Mouse (Mus musculus): ENCODE measurements around the gene Ube2cbp. TPM values are rescaled to one million over a fixed set of nuclear protein-coding genes. Genes with fewer than 3 reads are reported as not detected.

Ube2cbp gene
- polyA plus RNA-seq, 1 experiment from 2014 or later, result 7.2 TPM

DNA sequence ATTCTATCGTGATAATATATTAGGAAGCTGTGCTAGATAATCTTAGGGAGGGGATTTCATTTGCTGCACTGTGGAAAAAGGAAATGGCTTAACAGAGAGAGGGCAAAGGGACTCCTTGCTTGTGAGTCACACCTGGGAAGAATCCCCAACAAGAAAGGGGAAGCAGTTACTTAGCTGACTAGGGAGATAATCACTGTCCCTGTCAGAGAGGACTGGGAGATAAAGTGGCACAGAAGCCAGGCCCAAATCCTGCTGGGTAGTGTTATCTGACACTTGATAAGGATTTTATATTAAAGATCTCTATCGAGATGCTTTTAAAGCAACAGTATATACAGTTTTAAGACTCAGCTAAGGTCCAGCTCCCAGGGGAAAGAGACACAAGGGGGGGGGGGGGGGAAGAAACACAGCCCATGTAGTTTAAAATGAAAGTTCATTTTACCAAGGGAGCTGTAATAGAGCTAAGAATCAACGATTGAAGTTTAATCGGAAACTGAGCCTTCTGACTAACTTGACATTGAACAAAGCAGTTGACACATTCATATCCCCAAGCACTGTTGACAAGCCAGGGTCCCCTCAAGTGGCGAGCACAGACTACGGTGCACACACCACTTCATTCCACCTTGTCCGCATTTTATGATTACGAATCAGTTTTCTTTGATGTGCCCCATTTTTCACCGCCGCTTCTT is 184.1 kb downstream of the Ube2cbp start:
- no peaks in the 10 kb centered on the region for H3K36me3 ChIP-seq (ENCODE audit: insufficient read depth)
- WGBS, result 47% methylated on average over 10 of the region's 10 CpGs
- DNase-seq (no peak), ATAC-seq (ENCODE audit: insufficient read depth) (no peak)
- H3K4me1 ChIP-seq (ENCODE audit: insufficient read depth), result peaks cover 9% of the 10 kb centered on the region; the same call in 1 of the 2 replicates
- no peak for TF ChIP-seq CTCF (IDR thresholded peaks at IDR 0.05; ENCODE audit: low read depth)
- no peak overlapping the region for H3K9ac ChIP-seq
- no peak overlapping the region for H3K4me3 ChIP-seq (ENCODE audit: low read depth, low read length)
- no peak overlapping the region for H3K4me2 ChIP-seq
- 0 out of 2 replicates have a peak, but pooled peaks cover 2% of the 10 kb centered on the region for H3K9me3 ChIP-seq (ENCODE audit: low read depth, low read length)
- H3K27ac ChIP-seq (ENCODE audit: low read depth), result no peak overlapping the region
- no peaks in the 10 kb centered on the region for H3K27me3 ChIP-seq (ENCODE audit: insufficient read depth, low read length)

DNA sequence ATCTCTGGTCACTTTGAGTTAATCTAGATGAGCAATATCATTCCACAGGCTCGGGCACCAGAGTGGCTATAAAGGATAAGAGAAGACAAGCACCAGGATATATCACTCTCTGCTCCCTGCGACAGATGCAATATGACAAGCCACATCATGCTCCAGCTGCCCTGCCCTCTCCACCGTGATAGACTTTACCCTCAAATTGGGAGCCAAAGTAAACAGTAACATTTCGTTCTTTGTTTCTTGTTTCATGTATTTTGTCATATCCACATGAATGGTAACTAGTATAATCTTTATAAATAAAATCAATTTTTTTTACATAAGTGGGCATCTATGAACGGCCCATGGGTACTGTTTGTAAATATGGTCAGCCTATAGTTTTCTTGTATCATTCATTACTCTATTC is 195.2 kb downstream of the Ube2cbp start:
- H3K4me3 ChIP-seq (ENCODE audit: low read depth, low read length), result no peak overlapping the region
- no peaks in the 10 kb centered on the region for H3K4me1 ChIP-seq (ENCODE audit: insufficient read depth)
- H3K9ac ChIP-seq, result no peak overlapping the region
- TF ChIP-seq CTCF (IDR thresholded peaks at IDR 0.05; ENCODE audit: low read depth), result no peak
- ATAC-seq (ENCODE audit: insufficient read depth) (no peak), DNase-seq (no peak)
- no peaks in the 10 kb centered on the region for H3K36me3 ChIP-seq (ENCODE audit: insufficient read depth)
- H3K27me3 ChIP-seq (ENCODE audit: insufficient read depth, low read length), result no peaks in the 10 kb centered on the region
- no peak overlapping the region for H3K4me2 ChIP-seq
- H3K27ac ChIP-seq (ENCODE audit: low read depth), result no peak overlapping the region
- 72% methylated on average over 5 of the region's 5 CpGs for WGBS
- no peaks in the 10 kb centered on the region for H3K9me3 ChIP-seq (ENCODE audit: low read depth, low read length)

- Histone ChIP-seq H3K27ac (ENCODE audit: low read depth) (no peak overlapping the region), H3K4me3 (ENCODE audit: low read depth, low read length) (no peak overlapping the region), H3K4me1 (ENCODE audit: insufficient read depth) (no peaks in the 10 kb centered on the region), H3K27me3 (ENCODE audit: insufficient read depth, low read length) (no peaks in the 10 kb centered on the region), H3K9ac (no peak overlapping the region), H3K36me3 (ENCODE audit: insufficient read depth) (no peaks in the 10 kb centered on the region), H3K4me2 (no peak overlapping the region), H3K9me3 (ENCODE audit: low read depth, low read length) (no peaks in the 10 kb centered on the region)
- WGBS, result 33% methylated on average over 2 of the region's 2 CpGs
- TF ChIP-seq CTCF (IDR thresholded peaks at IDR 0.05; ENCODE audit: low read depth), result no peak
- ATAC-seq (ENCODE audit: insufficient read depth), result no peak
- DNase-seq, result no peak
Observed at GRCm38 (mm10) chr9:86266658-86267057, 198.1 kb downstream of the Ube2cbp start.

Other genes starting within 250 kb of the Ube2cbp start
- gene Dop1a, start 2.2 kb upstream of the Ube2cbp start, polyA plus RNA-seq (2014; fragmentation: Nextera tagmentation; extraction: Ambion mirVana), result 15.5 and 19.3 TPM in 2 replicates
- 35.1 and 37.7 TPM in 2 replicates for gene Pgm3, start 106.9 kb upstream of the Ube2cbp start, polyA plus RNA-seq (2014; fragmentation: Nextera tagmentation; extraction: Ambion mirVana)
- 4.1 and 5.3 TPM in 2 replicates for gene Rwdd2a, start 107.0 kb upstream of the Ube2cbp start, polyA plus RNA-seq (2014; fragmentation: Nextera tagmentation; extraction: Ambion mirVana)
- gene Me1, start 231.0 kb upstream of the Ube2cbp start, polyA plus RNA-seq (2014; fragmentation: Nextera tagmentation; extraction: Ambion mirVana), result 27.4 and 28.8 TPM in 2 replicates